Mouse (Mus musculus) erythroblast, embryonic 14.5 days (primary cell): ENCODE data around the gene Vps37d. TPM values are rescaled to one million over a fixed set of nuclear protein-coding genes. Genes with fewer than 3 reads are reported as not detected.
"Not testable (repeated sequence)": the region's sequence is repeated elsewhere in the genome, so short reads cannot be mapped to it uniquely, and the experiment has no call there.

Experiments used
- H3K27me3 ChIP-seq: 2 replicates; pipeline ENCODE4 v1.6.1; 2012; ENCODE audit warnings: inconsistent platforms; ENCODE audit not compliant: control insufficient read depth
- H3K36me3 ChIP-seq: 2 replicates; pipeline ENCODE4 v1.6.1; 2012; ENCODE audit warnings: mild to moderate bottlenecking, inconsistent platforms; ENCODE audit not compliant: control insufficient read depth
- H3K4me1 ChIP-seq: 2 replicates; pipeline ENCODE4 v1.6.1; 2012; ENCODE audit warnings: inconsistent platforms; ENCODE audit not compliant: control insufficient read depth
- H3K4me3 ChIP-seq: replicated peaks from 2 replicates; pipeline ENCODE3; 2012; ENCODE audit warnings: moderate library complexity, mild to moderate bottlenecking, inconsistent platforms
- H3K9me3 ChIP-seq: 2 replicates; pipeline ENCODE4 v1.6.1; 2012; ENCODE audit warnings: low read length, inconsistent platforms, mixed read lengths; ENCODE audit not compliant: control insufficient read depth
- GATA1 ChIP-seq: IDR thresholded peaks from 2 replicates; pipeline ENCODE4 v1.6.1; 2012; ENCODE audit warnings: low read length, inconsistent platforms, mixed read lengths
- TAL1 ChIP-seq: IDR thresholded peaks from 3 replicates; pipeline ENCODE4 v1.6.1; 2012; ENCODE audit warnings: low read length, inconsistent platforms, mixed read lengths
- polyA plus RNA-seq: library from polyadenylated mRNA; stranded (reverse); fragments of >175 nt; gene quantifications from 2 replicates; pipeline ENCODE4 v1.2.3, GENCODE M21; 2012

The Vps37d gene
- polyA plus RNA-seq, 1 experiment: not detected

- H3K4me3 ChIP-seq: peak overlapping the region; percentile 80
- H3K27me3 ChIP-seq: no peaks in the 10 kb centered on the region
- peaks cover 53% of the 10 kb centered on the region for H3K36me3 ChIP-seq
- no peak for TF ChIP-seq TAL1
- TF ChIP-seq GATA1: no peak
- peaks cover 37% of the 10 kb centered on the region for H3K4me1 ChIP-seq
- no peaks in the 10 kb centered on the region for H3K9me3 ChIP-seq
Measured at GRCm38 (mm10) chr5:135064382-135064766, 13.7 kb downstream of the Vps37d start.

DNA sequence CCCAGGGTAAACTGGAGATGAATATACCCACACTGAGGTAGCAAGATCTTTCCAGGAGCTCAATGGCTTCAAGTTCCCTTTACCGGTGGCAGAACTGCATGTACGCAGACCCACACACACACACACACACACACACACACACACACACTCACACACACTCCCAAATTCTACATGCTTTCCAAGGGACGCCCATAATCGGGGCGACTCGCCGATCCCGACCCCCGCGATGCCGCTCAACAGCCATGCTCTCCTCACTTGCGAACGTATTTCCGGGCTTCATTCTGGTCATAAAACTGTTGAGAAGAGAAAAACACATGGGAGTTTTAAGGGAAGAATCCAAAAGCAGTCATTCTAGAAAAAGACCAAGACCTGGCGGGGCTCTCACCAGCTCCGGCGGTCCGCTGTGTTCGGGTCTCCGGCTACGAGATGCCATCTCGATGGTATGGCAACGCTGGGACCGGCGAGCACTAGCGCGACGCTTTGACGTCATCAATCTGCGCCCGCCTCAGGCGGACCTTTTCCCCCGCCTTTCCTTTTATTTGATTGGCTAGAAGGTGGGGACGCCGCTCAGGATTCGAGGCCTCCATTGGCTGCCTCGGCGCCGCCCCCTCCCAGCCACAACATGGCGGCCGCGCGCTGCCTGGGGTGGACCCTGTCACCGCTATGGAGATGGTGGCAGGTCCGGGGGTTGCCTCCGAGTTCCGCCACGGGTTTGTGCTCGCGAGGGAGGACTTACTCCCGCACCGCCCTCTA is 14.3 kb downstream of the Vps37d start, which contains the start of gene Dnajc30:
Dnajc30 (plus strand) TSS at position 574 of the 753 bp plus-strand sequence.
- H3K27me3 ChIP-seq: no peaks in the 10 kb centered on the region
- no peaks in the 10 kb centered on the region for H3K9me3 ChIP-seq
- TF ChIP-seq TAL1 (no peak), GATA1 (0 out of 2 replicates have a peak, but pooled peaks have one; percentile 27)
- H3K36me3 ChIP-seq: peaks cover 59% of the 10 kb centered on the region
- H3K4me1 ChIP-seq: peaks cover 37% of the 10 kb centered on the region
- peak within 1 kb of the TSS; percentile 80 for H3K4me3 ChIP-seq

DNA sequence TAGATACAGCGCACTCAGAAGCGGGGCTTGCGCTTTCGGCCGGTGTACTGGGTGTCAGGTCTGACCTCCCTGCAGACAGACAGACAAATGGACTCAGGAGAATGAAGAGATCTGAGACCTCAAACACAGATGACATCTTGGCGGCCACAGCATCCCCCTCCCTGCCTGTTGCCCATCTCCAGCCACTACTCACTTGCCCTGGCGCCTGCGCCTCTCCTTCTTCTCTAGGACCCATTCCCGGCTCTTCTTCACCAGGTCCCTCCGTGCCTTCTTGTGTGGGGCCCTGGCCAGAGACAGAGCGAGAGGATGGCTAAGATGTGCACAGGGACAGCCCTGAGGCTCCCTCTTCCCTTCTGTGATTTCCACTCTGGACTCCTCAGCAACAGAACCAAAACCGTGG is 24.7 kb downstream of the Vps37d start:
- Histone ChIP-seq H3K9me3 (no peaks in the 10 kb centered on the region), H3K27me3 (no peaks in the 10 kb centered on the region), H3K36me3 (peaks cover 60% of the 10 kb centered on the region), H3K4me3 (no peak overlapping the region), H3K4me1 (peaks cover 3% of the 10 kb centered on the region; the same call in 1 of the 2 replicates)
- no peak for TF ChIP-seq GATA1
- TF ChIP-seq TAL1: no peak

DNA sequence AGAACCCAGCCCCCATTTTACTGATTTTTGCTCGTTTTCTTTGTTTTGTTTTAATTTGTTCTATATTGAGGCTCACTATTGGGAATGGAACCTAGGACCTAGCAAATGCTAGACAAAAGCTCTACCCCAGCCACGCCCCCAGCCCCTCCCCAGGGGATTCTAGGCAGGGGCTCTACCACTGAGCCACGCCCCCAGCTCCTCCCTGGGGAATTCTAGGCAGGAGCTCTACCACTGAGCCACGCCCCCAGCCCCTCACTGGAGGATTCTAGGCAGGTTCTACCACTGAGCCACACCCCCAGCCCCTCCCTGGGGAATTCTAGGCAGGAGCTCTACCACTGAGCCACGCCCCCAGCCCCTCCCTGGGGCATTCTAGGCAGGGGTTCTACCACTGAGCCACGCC is 28.8 kb downstream of the Vps37d start:
- H3K4me1 ChIP-seq, H3K4me3 ChIP-seq: not testable (repeated sequence)
- H3K36me3 ChIP-seq: peaks cover 24% of the 10 kb centered on the region

GRCm38 (mm10) chr5:135048539-135048938 is 29.5 kb downstream of the Vps37d start:
- Histone ChIP-seq H3K4me1 (peaks cover 3% of the 10 kb centered on the region; the same call in 1 of the 2 replicates), H3K27me3 (no peaks in the 10 kb centered on the region), H3K4me3 (no peak overlapping the region), H3K36me3 (peaks cover 17% of the 10 kb centered on the region), H3K9me3 (no peaks in the 10 kb centered on the region)
- TF ChIP-seq GATA1 (no peak), TAL1 (no peak)

More for the DNA sequence above, 28.8 kb downstream of the Vps37d start:
- not testable (repeated sequence) for H3K9me3 ChIP-seq, H3K27me3 ChIP-seq

GRCm38 (mm10) chr5:135044575-135044974 is 33.5 kb downstream of the Vps37d start:
- TF ChIP-seq TAL1 (no peak), GATA1 (no peak)
- no peak overlapping the region for H3K4me3 ChIP-seq
- peaks cover 32% of the 10 kb centered on the region for H3K4me1 ChIP-seq
- H3K36me3 ChIP-seq: peaks cover 2% of the 10 kb centered on the region; the same call in 1 of the 2 replicates
- no peaks in the 10 kb centered on the region for H3K9me3 ChIP-seq
- H3K27me3 ChIP-seq: no peaks in the 10 kb centered on the region

GRCm38 (mm10) chr5:135042105-135042788 is 35.8 kb downstream of the Vps37d start:
- Histone ChIP-seq H3K4me1 (peaks cover 38% of the 10 kb centered on the region), H3K27me3 (no peaks in the 10 kb centered on the region), H3K9me3 (no peaks in the 10 kb centered on the region), H3K36me3 (peaks cover 2% of the 10 kb centered on the region; the same call in 1 of the 2 replicates), H3K4me3 (peak overlapping the region; percentile 48)
- TF ChIP-seq GATA1 (no peak), TAL1 (no peak)

DNA sequence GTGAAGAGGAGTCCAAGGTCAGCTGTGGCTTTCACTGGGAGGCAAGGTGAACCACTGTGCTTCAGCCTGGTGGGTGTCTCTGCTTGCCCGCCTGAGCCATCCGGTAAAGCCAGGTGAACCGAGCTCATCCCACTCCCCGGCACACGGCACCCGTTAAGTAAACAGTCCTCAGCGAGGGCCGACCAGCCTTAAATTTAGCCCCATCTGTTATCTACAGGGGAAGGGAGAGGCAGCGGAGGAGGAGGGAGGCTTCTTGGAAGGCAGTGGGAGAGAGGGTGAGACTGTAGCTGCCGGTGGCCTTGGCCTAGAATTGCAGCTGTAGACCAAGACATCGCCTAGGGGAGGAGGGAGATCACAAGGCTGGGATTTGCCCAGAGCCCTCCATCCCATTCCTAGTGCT is 37.3 kb downstream of the Vps37d start:
- Histone ChIP-seq H3K4me3 (no peak overlapping the region), H3K27me3 (no peaks in the 10 kb centered on the region)
- TF ChIP-seq TAL1 (no peak), GATA1 (no peak)

GRCm38 (mm10) chr5:135040059-135040458 is 38.0 kb downstream of the Vps37d start:
- H3K9me3 ChIP-seq: peaks cover 1% of the 10 kb centered on the region; the same call in 1 of the 2 replicates
- peaks cover 38% of the 10 kb centered on the region for H3K4me1 ChIP-seq
- TF ChIP-seq TAL1: no peak
- TF ChIP-seq GATA1: no peak
- H3K4me3 ChIP-seq: no peak overlapping the region
- H3K36me3 ChIP-seq: no peaks in the 10 kb centered on the region
- H3K27me3 ChIP-seq: no peaks in the 10 kb centered on the region

More for the DNA sequence above, 37.3 kb downstream of the Vps37d start:
- Histone ChIP-seq H3K9me3 (no peaks in the 10 kb centered on the region), H3K4me1 (peaks cover 38% of the 10 kb centered on the region), H3K36me3 (peaks cover 2% of the 10 kb centered on the region; the same call in 1 of the 2 replicates)
